Mouse (Mus musculus) v-Abl transformed pro-B cells (cell line): ENCODE measurements around the gene Nrxn3.

Experiments
- in situ Hi-C, 2 experiments: fragments of 400-800 bp; cut with MboI; formaldehyde crosslinking; loops; one replicate each; pipeline ENCODE4 v1.15.1; 2025; ENCODE audit not compliant: unreplicated experiment in 2 of 2

Gene Nrxn3

GRCm38 (mm10) chr12:89134774-89135307 is 412.2 kb downstream of the Nrxn3 start:
- in situ Hi-C loops, result loop anchor here (5.0 to 10.0 kb wide), 6 partner anchors 247 to 1720 kb away; no protein-coding TSS in a partner anchor

- in situ Hi-C loops, result no loop called here
Measured at GRCm38 (mm10) chr12:89148974-89149411, 426.3 kb downstream of the Nrxn3 start.

GRCm38 (mm10) chr12:89149455-89149854 is 426.8 kb downstream of the Nrxn3 start:
- in situ Hi-C loops, result no loop called here

GRCm38 (mm10) chr12:89156086-89156757 is 433.5 kb downstream of the Nrxn3 start:
- in situ Hi-C loops, result no loop called here

DNA sequence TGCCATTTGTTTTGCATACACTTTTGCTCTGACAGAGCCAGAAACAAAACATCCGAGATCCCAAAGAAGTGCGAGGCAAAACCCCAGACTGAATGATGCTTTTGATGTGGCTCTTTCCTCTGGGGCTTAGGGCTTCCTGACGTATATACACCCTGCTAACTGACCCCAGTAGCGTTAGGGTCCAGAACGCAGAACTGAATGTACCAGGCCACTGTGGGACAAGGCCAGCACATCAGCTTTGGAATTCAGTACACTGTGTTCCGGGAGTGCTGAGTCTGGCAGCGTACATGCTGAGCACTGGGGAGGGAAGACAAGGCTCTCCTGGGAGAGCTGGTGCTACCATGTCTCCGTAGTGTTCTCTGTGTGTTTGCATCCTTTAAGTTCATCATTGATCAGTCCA is 436.7 kb downstream of the Nrxn3 start:
- in situ Hi-C loops, result no loop called here

DNA sequence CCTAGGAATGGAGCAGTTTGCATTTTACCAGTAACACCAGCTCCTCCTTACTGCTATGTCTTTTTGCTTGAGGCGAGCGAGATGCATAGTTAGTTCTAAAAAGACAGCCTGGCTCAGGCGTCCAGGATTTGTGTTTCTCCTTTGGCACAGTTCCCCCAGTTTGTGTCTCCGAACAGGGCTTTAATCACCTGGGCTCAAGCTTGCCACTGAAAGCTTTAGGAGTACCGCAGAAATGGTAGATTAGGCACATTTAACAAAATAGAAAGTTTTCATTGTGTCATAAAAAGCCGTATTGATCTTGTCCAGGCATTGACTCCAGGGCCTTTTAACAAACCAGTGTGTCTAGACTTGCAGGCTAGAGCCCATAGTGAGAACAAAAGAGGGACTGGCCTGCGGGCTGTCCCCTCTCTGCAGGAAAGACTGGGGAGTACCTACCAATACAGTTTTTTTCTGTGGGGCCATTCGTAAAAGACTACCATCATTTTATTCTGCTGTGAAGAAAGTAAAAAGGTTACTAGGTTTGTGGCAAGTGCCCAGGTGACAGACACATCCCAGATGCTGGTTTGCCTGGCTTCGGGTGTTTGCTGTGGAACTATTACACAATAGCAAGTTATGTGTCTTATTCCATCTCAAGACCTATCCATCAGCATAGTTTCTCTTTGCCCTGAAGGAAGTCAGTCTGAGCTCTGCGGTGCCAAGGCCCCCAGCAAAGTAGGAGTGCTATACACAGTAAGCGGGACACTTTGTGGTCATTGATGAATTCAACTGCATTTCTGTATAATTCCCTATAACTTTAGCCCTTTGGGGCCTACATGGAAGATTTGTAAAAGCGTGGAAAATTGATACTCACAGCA is 451.9 kb downstream of the Nrxn3 start:
- in situ Hi-C loops, result no loop called here

GRCm38 (mm10) chr12:89179970-89180666 is 457.4 kb downstream of the Nrxn3 start:
- in situ Hi-C loops, result no loop called here

DNA sequence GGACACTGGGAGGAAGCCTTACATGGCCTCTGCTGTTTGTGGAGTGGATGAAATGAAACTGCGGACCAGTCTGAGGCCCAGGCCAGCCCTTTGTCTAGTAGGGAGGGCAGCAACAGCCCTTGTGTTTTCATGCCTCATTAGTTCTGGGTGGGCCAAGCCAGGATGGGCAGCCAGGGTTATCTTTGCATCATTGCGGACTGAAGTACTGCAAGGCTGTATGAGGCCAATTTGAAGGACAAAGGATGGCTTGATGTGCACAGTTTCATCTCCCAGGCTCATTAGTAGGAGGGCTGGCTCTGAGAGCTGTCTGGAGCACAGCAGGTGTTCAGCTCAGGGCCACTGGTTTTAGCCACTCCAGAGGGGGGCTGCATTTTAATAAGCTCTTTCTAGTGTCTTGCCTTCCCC is 458.5 kb downstream of the Nrxn3 start:
- in situ Hi-C loops, result no loop called here

- in situ Hi-C loops, result no loop called here
Measured at GRCm38 (mm10) chr12:89198764-89199525, 476.3 kb downstream of the Nrxn3 start.

- in situ Hi-C loops, result no loop called here
Measured at GRCm38 (mm10) chr12:89211608-89212007, 488.9 kb downstream of the Nrxn3 start.

DNA sequence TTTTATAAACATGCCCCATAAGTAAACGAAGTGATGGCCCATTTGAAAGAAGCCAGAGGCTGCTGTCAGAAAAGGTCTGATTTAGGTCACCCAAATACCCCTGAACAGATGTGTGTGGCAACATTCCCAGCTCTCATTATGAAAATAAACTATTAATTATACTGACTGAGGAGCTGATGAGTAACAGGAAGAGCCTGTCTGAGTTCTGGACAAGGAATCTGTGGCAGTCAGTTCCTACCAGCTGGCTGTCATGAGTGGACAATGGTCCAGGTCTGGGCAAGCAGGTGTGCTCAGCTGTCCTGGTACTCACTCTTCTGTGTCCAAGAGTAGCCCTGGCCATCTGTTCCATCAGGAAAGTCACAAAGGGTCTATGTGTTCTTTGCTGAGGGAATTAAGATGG is 517.1 kb downstream of the Nrxn3 start:
- in situ Hi-C loops, result no loop called here

DNA sequence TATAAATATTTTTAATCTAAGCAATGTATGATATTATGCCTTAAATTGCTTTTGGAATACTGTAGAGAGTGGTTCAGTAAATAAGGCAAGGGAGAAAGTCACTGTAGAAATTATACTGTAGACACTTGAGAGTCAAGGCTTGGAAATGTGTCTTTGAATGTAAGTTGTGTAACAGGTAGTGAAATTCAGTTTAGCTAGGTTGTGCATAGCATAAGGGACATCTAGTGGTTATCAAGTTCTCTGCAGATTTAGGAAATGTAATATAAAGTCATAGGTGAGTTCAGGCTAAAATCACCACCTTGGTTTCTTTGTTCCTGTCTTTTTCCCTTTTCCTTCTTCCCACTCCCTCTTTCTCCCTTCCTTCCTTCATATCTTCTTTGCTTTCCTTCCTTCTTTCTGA is 518.9 kb downstream of the Nrxn3 start:
- in situ Hi-C loops, result no loop called here

DNA sequence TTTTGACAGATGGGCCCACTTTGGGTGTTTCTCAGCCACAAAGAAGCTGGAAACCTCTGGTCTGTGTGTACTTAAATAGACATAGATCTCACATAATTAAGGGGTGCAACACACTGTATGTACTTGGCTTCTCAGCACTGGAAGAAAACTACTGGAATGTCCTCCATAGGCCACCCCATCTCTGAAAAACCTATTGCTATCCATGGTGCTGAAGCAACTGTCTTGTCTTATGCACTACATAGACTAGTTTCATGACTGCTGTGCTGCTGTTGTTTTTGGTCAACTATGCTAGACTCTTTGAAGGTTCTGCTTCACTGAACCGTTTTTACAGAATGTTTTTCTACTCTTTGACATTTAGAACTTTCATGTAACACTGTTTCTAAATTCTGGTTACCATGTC is 519.8 kb downstream of the Nrxn3 start:
- in situ Hi-C loops, result no loop called here

- in situ Hi-C loops, result no loop called here
Measured at GRCm38 (mm10) chr12:89255275-89255892, 532.7 kb downstream of the Nrxn3 start.

DNA sequence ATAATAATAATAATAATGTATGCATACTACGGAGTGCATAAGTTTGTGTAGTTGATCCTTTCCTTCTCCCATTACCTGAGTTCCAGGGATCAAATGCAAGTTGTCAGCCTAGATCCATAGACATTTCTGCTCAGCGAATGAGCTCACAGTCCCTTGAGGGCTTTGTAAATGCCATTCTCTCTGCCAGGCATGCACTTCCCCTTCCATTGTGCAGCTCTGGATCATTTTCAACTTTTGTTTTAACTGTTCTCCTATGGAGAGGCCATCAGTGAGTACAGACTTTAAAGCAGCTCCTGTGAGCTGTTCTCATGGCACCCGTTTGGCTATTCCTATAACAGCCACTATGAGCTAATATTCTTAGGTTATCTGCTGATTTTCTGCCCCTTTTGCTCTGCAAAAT is 536.2 kb downstream of the Nrxn3 start:
- in situ Hi-C loops, result no loop called here

GRCm38 (mm10) chr12:89260076-89260475 is 537.4 kb downstream of the Nrxn3 start:
- in situ Hi-C loops, result no loop called here

DNA sequence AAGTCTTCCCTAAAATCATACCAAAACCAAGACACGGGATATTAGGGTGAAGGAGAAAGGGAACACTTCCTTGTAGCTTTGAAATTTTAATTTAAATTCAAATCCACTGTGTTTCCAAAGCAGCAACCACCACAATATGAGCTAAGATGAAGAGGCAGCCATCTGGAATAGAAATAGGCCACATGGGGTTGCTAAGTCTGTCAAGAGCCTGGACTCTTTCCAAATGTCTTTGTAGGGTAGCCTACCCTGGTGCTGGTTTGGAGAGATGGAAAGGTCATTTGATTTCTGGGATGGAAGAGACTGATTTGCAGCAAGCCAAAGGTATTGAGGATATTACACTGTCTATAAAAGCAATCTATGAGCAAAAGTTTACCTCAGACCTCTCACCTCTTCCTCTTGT is 539.6 kb downstream of the Nrxn3 start:
- in situ Hi-C loops, result no loop called here

- in situ Hi-C loops, result loop anchor here in 1 of 2 experiments (25.0 kb wide), 1 partner anchor 870 kb away; no protein-coding TSS in a partner anchor
Measured at GRCm38 (mm10) chr12:89282362-89283343, 560.0 kb downstream of the Nrxn3 start.
